Mouse (Mus musculus) gastrocnemius, postnatal 10 days (tissue): ENCODE data around the gene Hist1h2ao. TPM values are rescaled to one million over a fixed set of nuclear protein-coding genes. Genes with fewer than 3 reads are reported as not detected.
"Not testable (repeated sequence)": the region's sequence is repeated elsewhere in the genome, so short reads cannot be mapped to it uniquely, and the experiment has no call there.

ENCODE experiments used
- DNase-seq: peaks from one replicate; pipeline ENCODE4 v3.0.0; 2021; ENCODE audit warnings: mixed read lengths
- microRNA-seq, 2 experiments: library from miRNA; unstranded; fragments of <30 nt; microRNA quantifications; one replicate each; pipeline ENCODE4 v1.2.0; 2021
- total RNA-seq, 2 experiments: library from RNA; stranded (reverse); gene quantifications; 2 replicates each; pipeline ENCODE4 v1.2.3; 2021

The Hist1h2ao gene
- total RNA-seq, 2 experiments from 2014 or later = 240 to 250 TPM

- not testable (repeated sequence) for DNase-seq
Observed at GRCm38 (mm10) chr13:21811074-21811473, 809 bp downstream of the Hist1h2ao start.

GRCm38 (mm10) chr13:21811539-21811938, 1.3 kb downstream of the Hist1h2ao start, which contains the start of gene Hist1h4m:
Gene Hist1h4m, plus strand, starts transcription at chr13:21811746.
- not testable (repeated sequence) for DNase-seq

- DNase-seq = not testable (repeated sequence)
Observed at GRCm38 (mm10) chr13:21812092-21812491, 1.8 kb downstream of the Hist1h2ao start.

- DNase-seq = not testable (repeated sequence)
Observed at GRCm38 (mm10) chr13:21820082-21820890, 10.0 kb downstream of the Hist1h2ao start.

DNA sequence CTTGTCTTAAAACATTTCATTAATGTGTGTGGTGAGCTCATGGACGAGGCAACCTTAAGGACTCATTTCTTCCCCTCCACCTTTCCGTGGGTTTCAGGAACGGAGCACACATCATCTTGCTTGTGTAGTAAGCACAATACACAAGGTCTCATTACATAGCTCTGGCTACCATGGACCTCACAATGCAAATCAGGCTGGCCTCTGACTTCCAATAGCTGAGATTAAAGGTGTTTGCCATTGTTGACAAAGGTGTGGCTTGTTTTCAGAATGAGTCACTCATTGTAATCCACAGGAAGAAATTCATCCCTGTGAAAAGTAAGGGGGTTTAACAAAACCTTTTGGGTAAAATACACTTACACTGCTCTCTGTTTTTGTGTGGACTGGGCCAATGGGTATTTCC, 18.2 kb downstream of the Hist1h2ao start:
- DNase-seq = no peak

GRCm38 (mm10) chr13:21830344-21830743, 20.1 kb downstream of the Hist1h2ao start:
- DNase-seq = no peak

- not testable (repeated sequence) for DNase-seq
Observed at GRCm38 (mm10) chr13:21831418-21832394, 21.4 kb downstream of the Hist1h2ao start, which contains the start of gene Hist1h4n. Gene Hist1h4n, minus strand, starts transcription at chr13:21832196.

- not testable (repeated sequence) for DNase-seq
Observed at GRCm38 (mm10) chr13:21833461-21833860, 23.2 kb downstream of the Hist1h2ao start, which contains the start of the genes Hist1h2ap and Hist1h2br. Gene Hist1h2ap, minus strand, starts transcription at chr13:21833507. Gene Hist1h2br, plus strand, starts transcription at chr13:21833743.

GRCm38 (mm10) chr13:21840508-21840907, 30.2 kb downstream of the Hist1h2ao start:
- DNase-seq = not testable (repeated sequence)

DNA sequence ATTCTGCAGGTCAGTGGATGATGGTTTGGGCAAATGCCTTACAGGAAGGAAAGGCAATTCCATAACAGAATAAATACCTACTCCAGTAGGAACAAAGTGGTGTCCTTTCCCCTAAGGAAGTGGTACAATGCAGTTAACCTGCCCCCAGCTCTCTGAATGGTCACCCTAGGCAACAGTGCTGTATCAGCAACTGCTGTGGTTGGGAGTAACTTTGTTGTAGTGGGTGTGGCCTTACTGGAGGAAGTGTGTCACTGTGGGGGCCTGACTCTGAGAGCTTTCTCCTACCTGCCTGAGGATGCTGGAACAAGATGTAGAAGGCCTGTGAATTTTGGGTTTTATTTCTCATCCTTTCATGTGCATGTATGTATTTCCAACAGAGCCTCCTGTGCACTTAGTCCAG, 36.1 kb downstream of the Hist1h2ao start:
- not testable (repeated sequence) for DNase-seq

GRCm38 (mm10) chr13:21847883-21848282, 37.6 kb downstream of the Hist1h2ao start:
- no peak for DNase-seq

DNA sequence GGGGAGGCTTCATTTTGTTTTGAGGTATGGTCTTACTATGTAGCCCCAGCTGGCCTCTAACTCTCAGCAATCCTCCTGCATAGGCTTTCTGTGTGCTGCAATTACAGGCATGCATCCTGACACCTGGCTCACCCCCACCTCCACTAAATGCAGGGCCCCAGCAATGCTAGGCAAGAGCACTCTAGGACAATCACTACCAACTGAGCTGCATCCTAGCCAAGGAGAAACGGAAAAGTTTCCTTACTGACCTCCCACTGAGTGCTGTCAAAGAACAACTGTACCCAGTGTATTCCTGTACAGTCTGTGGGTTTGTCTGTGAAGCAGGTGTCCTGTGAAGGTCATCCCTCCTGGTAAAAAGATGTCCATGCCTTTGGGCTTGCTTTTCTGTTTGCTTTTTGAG, 40.4 kb downstream of the Hist1h2ao start:
- DNase-seq = not testable (repeated sequence)

- DNase-seq = peak; percentile 29
Observed at GRCm38 (mm10) chr13:21852215-21852945, 42.1 kb downstream of the Hist1h2ao start.

DNA sequence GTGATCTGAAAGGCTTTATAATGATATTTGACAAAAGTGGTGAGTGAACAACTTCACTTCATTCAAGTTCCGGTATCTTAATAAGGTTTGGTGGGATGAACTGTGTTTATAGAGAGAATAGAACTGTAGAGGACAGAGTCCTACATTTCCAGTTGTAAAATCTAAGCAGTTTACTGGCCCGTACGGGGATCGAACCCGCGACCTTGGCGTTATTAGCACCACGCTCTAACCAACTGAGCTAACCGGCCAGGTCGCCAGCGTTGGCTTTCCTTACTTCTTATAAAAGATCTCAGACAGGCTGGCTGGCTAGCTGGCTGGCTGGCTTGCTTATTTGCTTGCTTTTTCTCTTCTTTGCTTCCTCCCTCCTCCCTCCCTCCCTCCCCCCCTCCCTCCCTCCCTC, 44.9 kb downstream of the Hist1h2ao start:
- DNase-seq = no peak

DNA sequence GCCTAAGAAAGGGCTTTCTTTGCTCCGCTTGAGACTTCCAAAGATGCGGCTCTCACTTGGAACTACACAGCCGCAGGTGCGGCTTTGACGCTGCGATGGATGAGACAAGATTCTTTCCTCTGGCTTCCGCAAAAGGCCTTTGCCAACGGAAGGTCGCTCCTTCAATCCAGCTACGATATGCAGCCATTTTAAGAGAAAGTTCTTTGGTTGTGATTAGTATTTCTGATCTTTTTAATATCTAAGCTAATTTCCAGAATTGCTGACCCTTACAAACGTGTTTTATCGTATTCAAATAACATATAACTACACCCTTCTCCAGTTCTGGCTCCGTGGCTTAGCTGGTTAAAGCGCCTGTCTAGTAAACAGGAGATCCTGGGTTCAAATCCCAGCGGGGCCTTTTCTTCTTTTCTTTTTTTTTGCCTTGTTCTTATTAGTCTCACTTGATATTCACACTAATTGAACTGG, 45.5 kb downstream of the Hist1h2ao start:
- no peak for DNase-seq

Small RNA genes lying within 50 kb of the gene (microRNA-seq; reads per million reads assigned to microRNA genes)
- gene Gm19658 (0 reads per million in 2 experiments), gene Gm44346 (0 reads per million in 2 experiments), gene Gm44466 (0 reads per million in 2 experiments)

Other genes with a start within 250 kb of the Hist1h2ao start
- gene Olfr1364, start 228.7 kb upstream of the Hist1h2ao start, total RNA-seq = not detected
- not detected for gene Olfr1362, start 196.4 kb upstream of the Hist1h2ao start, total RNA-seq
- not detected for gene Olfr11, start 167.9 kb upstream of the Hist1h2ao start, total RNA-seq
- not detected for gene Olfr1361, start 147.1 kb upstream of the Hist1h2ao start, total RNA-seq
- not detected for gene Olfr1360, start 133.1 kb upstream of the Hist1h2ao start, total RNA-seq
- gene Olfr1359, start 112.4 kb upstream of the Hist1h2ao start, total RNA-seq = not detected
- 100 to 1,000 TPM; 184 to 186 TPM for gene Hist1h2bl, start 94.3 kb upstream of the Hist1h2ao start, total RNA-seq
- gene Hist1h2ai, start 94.0 kb upstream of the Hist1h2ao start, total RNA-seq = 100 to 1,000 TPM; 125 TPM
- 100 to 1,000 TPM; 240 to 265 TPM for gene Hist1h3h, start 92.8 kb upstream of the Hist1h2ao start, total RNA-seq
- 10 to 100 TPM; 50.7 to 68.7 TPM for gene Hist1h2bm, start 88.4 kb upstream of the Hist1h2ao start, total RNA-seq
- gene Hist1h4j, start 75.4 kb upstream of the Hist1h2ao start, total RNA-seq = 10 to 100 TPM; 32.2 to 32.7 TPM
- 100 to 1,000 TPM; 439 to 508 TPM for gene Hist1h4k, start 60.0 kb upstream of the Hist1h2ao start, total RNA-seq
- 10 to 100 TPM; 71.7 to 78.9 TPM for gene Hist1h2ak, start 56.6 kb upstream of the Hist1h2ao start, total RNA-seq
- 100 to 1,000 TPM in 1 of 2 experiments, 10 to 100 TPM in 1; 94.7 to 110 TPM for gene Hist1h2bn, start 56.3 kb upstream of the Hist1h2ao start, total RNA-seq
- gene Hist1h1b, start 29.8 kb upstream of the Hist1h2ao start, total RNA-seq = 100 to 1,000 TPM; 122 to 129 TPM
- 100 to 1,000 TPM; 199 to 235 TPM for gene Hist1h3i, start 27.1 kb upstream of the Hist1h2ao start, total RNA-seq
- 10 to 100 TPM; 37.8 to 38.8 TPM for gene Hist1h2an, start 23.2 kb upstream of the Hist1h2ao start, total RNA-seq
- 10 to 100 TPM; 78.8 to 79.4 TPM for gene Hist1h2bp, start 23.0 kb upstream of the Hist1h2ao start, total RNA-seq
- 100 to 1,000 TPM; 140 to 150 TPM for gene Hist1h2bq, start 268 bp upstream of the Hist1h2ao start, total RNA-seq
- gene Hist1h4m, start 1.3 kb downstream of the Hist1h2ao start, total RNA-seq = 100 to 1,000 TPM; 345 to 353 TPM
- 10 to 100 TPM; 17.9 to 46.6 TPM for gene Hist1h4n, start 21.7 kb downstream of the Hist1h2ao start, total RNA-seq
- gene Hist1h2ap, start 23.0 kb downstream of the Hist1h2ao start, total RNA-seq = 100 to 1,000 TPM in 1 of 2 experiments, 10 to 100 TPM in 1; 86.5 to 153 TPM
- gene Hist1h2br, start 23.3 kb downstream of the Hist1h2ao start, total RNA-seq = 100 to 1,000 TPM; 139 to 146 TPM
- 1 to 10 TPM in 1 of 2 experiments, under 1 TPM in 1; 0.73 to 1.2 TPM for gene Zfp184, start 134.6 kb downstream of the Hist1h2ao start, total RNA-seq
- gene Pom121l2, start 170.7 kb downstream of the Hist1h2ao start, total RNA-seq = not detected
- gene Prss16, start 199.3 kb downstream of the Hist1h2ao start, total RNA-seq = not detected
- gene Hist1h2ah, start 225.1 kb downstream of the Hist1h2ao start, total RNA-seq = 100 to 1,000 TPM; 171 to 199 TPM
- 100 to 1,000 TPM; 209 to 249 TPM for gene Hist1h2bk, start 225.4 kb downstream of the Hist1h2ao start, total RNA-seq
- gene Hist1h4i, start 230.9 kb downstream of the Hist1h2ao start, total RNA-seq = 10 to 100 TPM; 77.9 to 89.2 TPM
- 100 to 1,000 TPM; 133 to 135 TPM for gene Hist1h2ag, start 232.5 kb downstream of the Hist1h2ao start, total RNA-seq
- gene Hist1h2bj, start 232.7 kb downstream of the Hist1h2ao start, total RNA-seq = 100 to 1,000 TPM; 117 to 122 TPM